Mouse (Mus musculus): ENCODE measurements at regions not wholly inside any gene's neighbourhood (a gene's known extent, or its start where the extent isn't known, plus 50 kb on each side); places are given as distances from the start of the nearest gene placed in this dataset.

- DNase-seq: no peak
Measured at GRCm38 (mm10) chr14:25137312-25137711, 321.7 kb upstream of the Zmiz1 start.

GRCm38 (mm10) chr14:25138485-25138884 lies 320.5 kb upstream of the Zmiz1 start:
- DNase-seq: peak; percentile 31 to 37

- no peak for DNase-seq
Measured at GRCm38 (mm10) chr14:25141933-25142332, 317.1 kb upstream of the Zmiz1 start.

- no peak for DNase-seq
Measured at GRCm38 (mm10) chr14:25143051-25143450, 315.9 kb upstream of the Zmiz1 start.

- DNase-seq: no peak
Measured at GRCm38 (mm10) chr14:25147731-25148130, 311.3 kb upstream of the Zmiz1 start.

- no peak for DNase-seq
Measured at GRCm38 (mm10) chr14:25150968-25151367, 308.0 kb upstream of the Zmiz1 start.

- DNase-seq: no peak
Measured at GRCm38 (mm10) chr14:25151485-25151884, 307.5 kb upstream of the Zmiz1 start.

- DNase-seq: no peak
Measured at GRCm38 (mm10) chr14:25153573-25153972, 305.4 kb upstream of the Zmiz1 start.

- peak in 1 of 2 experiments; percentile 28 for DNase-seq
Measured at GRCm38 (mm10) chr14:25154180-25154579, 304.8 kb upstream of the Zmiz1 start.

GRCm38 (mm10) chr14:25155008-25155783 lies 303.8 kb upstream of the Zmiz1 start:
- no peak for DNase-seq

GRCm38 (mm10) chr14:25156171-25156570 lies 302.8 kb upstream of the Zmiz1 start:
- DNase-seq: peak in 1 of 2 experiments; percentile 16

GRCm38 (mm10) chr14:25161684-25162321 lies 297.2 kb upstream of the Zmiz1 start:
- DNase-seq: no peak

GRCm38 (mm10) chr14:25166217-25166616 lies 292.8 kb upstream of the Zmiz1 start:
- no peak for DNase-seq

GRCm38 (mm10) chr14:25167604-25168003 lies 291.4 kb upstream of the Zmiz1 start:
- DNase-seq: no peak

- DNase-seq: no peak
Measured at GRCm38 (mm10) chr14:25168310-25168709, 290.7 kb upstream of the Zmiz1 start.

- DNase-seq: no peak
Measured at GRCm38 (mm10) chr14:25173281-25173680, 285.7 kb upstream of the Zmiz1 start.

GRCm38 (mm10) chr14:25173873-25174272 lies 285.1 kb upstream of the Zmiz1 start:
- no peak for DNase-seq

- DNase-seq: no peak
Measured at GRCm38 (mm10) chr14:25174402-25174801, 284.6 kb upstream of the Zmiz1 start.

- DNase-seq: no peak
Measured at GRCm38 (mm10) chr14:25176206-25176605, 282.8 kb upstream of the Zmiz1 start.

GRCm38 (mm10) chr14:25180126-25180525 lies 278.9 kb upstream of the Zmiz1 start:
- no peak for DNase-seq

GRCm38 (mm10) chr14:25181406-25181805 lies 277.6 kb upstream of the Zmiz1 start:
- DNase-seq: no peak

- no peak for DNase-seq
Measured at GRCm38 (mm10) chr14:25184042-25184441, 274.9 kb upstream of the Zmiz1 start.

- no peak for DNase-seq
Measured at GRCm38 (mm10) chr14:25184875-25185274, 274.1 kb upstream of the Zmiz1 start.

- DNase-seq: no peak
Measured at GRCm38 (mm10) chr14:25185556-25185958, 273.4 kb upstream of the Zmiz1 start.

All from lung, adult 18-20 months (tissue).